Mouse (Mus musculus) olfactory bulb, adult 2 months (tissue): ENCODE data around the gene Gtf2ird1.

Experiments used
- CTCF ChIP-seq: fragments of 200-500 bp; IDR thresholded peaks from 2 replicates; pipeline ENCODE4 v1.5.1; 2012; ENCODE audit warnings: low read depth, mild to moderate bottlenecking, low read length, moderate library complexity; ENCODE audit not compliant: insufficient read depth
- POLR2A ChIP-seq: fragments of 200-500 bp; IDR thresholded peaks from 2 replicates; pipeline ENCODE4 v1.6.1; 2012; ENCODE audit warnings: mild to moderate bottlenecking, low read depth, low read length, moderate library complexity; ENCODE audit not compliant: insufficient read depth

DNA sequence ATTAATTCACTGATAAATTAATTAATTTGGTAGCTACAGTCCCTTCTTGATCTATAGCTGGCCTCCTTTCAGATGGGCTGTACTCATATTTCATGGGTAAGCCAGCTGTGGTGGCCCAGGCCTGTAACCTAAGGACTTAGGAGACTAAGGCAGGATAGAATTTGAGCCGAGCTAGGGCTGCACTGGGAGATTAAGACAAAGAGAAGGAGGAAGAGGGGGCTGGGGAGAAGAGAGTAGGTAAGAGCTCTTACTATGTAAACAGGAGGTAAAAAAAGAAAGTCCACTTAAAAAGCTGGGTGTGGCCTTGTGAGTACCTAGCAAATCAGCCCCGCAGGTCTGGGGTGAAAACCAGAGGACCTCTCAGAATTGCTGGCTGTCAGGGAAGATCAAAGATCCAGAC, 132.6 kb downstream of the Gtf2ird1 start:
- TF ChIP-seq POLR2A (no peak), CTCF (no peak)
